Mouse (Mus musculus) gastrocnemius, postnatal 25 days (tissue): ENCODE measurements at regions not wholly inside any gene's neighbourhood (a gene's known extent, or its start where the extent isn't known, plus 50 kb on each side); places are given as distances from the start of the nearest gene placed in this dataset.
A peak's percentile ranks its signal among the peaks of the same experiment; 100 is the strongest.

Experiments
- DNase-seq: peaks from one replicate; pipeline ENCODE4 v3.0.0; 2022

DNA sequence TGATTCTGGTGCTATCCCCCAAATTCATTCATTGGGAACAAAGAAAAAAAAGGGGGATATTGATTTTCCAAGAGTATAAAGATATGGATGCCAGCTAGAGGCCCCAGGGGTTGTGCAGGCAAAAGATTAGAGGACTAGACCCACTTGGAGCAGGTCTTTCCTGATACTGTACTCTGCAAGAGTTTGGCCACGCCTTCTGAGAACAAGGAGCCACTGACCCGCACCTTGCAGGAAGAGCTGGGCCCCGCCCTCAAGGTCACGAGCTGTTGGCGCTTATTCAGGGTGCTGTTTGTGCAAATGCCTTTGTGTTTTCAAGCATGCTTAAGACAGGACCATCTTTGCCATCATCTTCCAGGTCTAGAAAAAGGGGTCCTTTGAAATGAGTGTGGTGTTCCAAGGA is 54.5 kb upstream of the Slc7a1 start:
- DNase-seq, result no peak

DNA sequence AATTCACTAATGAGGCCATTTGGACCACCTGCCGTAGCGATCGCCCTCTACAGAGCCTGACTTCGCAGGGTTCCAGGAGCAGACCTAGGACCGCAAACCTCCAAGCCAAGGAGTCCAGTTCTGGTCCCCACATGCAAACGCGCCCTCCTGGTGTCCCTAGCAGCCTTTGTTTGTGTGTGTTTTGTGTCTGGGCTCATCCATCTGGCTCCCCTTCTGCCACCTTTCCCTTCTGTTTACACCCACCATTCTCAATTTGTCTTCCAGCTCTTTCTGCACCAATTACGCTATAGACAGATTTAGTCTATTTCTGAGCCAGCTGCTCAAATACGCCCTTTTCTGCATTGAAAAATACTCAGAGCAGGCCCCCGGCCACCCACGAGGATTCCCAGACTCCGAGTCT is 54.1 kb upstream of the Slc7a1 start:
- DNase-seq, result no peak

DNA sequence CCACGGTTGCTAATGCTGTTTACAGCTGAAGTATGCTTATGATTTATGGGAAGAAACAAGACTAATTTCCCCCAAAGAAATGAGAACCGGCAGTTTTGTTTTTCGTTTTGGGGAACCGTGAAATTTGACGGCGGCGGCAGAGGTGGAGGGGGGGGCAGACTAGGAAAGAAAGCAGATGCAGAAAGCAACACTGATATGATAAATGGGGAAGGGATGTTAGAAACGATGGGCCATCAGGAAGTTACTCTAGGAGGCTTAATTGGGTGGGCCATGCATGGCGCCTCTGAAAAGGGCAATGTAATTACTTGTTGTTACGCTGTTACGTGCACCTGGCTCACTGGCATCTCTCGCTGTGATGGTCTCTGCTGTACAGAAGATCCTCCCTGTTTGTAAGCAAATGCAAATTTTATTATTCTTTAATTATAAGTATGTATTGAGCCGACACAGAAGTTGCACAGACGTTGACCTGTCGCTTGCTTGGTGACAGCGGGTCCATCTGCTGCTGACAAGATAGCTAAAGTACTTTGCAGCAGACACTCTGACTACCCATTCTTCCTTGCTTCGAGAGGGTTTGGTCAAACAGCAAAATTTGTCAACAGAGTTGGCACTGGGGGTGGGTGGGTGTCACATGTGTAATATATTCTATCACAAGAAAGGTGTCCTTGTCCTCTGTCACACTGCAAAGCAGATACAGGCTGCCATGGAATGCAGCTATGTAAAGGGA is 53.4 kb upstream of the Slc7a1 start:
- DNase-seq, result no peak

DNA sequence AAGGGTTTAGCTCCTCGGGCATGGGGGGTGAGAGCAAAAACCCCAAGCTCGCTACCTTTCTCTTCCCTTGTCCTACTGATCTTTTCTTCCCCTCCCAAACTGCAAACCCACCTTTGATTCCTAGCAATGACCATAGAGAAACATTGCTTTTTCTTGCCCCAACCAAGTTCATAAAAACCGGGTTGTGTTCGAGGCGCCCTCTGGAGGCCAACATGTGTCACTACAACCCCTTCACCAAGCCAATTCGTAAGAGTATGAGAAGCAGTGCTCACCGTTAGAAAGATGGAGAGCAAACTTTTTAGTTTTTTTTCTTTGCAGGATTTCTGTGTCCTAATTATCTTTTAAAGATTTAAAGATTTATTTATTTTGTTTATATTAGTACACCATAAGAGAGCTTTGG is 52.1 kb upstream of the Slc7a1 start:
- DNase-seq, result no peak

DNA sequence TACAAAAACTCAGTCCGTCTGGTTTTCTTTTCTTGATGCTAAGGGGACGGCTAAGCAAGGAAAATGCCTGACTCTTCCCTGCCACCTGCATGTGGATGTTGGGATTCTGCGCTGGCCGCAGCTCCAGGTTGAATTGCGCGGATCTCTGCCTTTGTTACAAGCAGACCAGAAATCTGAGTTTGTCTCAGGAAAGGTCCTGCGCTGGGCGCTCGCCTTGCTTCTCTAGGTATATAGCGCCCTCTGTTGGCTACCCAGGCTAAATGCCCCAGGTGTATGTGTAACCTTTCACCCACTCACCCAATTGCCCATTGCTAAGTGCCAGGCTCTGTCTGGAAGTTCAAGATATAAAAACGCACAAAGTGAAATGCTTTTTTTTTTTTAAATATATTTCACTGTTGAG is 51.2 kb upstream of the Slc7a1 start:
- peak; percentile 33 for DNase-seq
